Mouse (Mus musculus): ENCODE results near the gene Slc35f4.
"Not testable (repeated sequence)": the region's sequence is repeated elsewhere in the genome, so short reads cannot be mapped to it uniquely, and the experiment has no call there.

The Slc35f4 gene

DNA sequence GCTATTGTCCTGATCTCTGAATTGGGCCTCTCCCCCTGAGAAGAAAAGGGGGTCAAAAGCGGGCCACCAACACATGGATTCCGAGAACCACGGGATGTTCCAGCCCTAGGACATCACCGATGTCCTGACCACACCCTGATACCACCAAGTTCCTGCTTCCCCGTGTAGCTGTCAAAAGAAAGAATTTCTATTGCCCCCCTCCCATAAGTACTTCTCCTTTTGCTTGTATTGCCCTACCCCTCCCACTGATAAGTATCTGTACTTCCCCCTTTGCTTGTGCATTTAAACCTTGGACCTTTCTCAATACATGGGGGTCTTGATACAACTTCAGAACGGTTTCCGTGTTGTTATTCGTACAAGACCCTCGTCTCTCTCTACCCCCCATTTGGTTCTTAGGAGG lies 247.4 kb downstream of the Slc35f4 start:
- DNase-seq (ENCODE audit: low read depth, low spot score): not testable (repeated sequence)

DNA sequence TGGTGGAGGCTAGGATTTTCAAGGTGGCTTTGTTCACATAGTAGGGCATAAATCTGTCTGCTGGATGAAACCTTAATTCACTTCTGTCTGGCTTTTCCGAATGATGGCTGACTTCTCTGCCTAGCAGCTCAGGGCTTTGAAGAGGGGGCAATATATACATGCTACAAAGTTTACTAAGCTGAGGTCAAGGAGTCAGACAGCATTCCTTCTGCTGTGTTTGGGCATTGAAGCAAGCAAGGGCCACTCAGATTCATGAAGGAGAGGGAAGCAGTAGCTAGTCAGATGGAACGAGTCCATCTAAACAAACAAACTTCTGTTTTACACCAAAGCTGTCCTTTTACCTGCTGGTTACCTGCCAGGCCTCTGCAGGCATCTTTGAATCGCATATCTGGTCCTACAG lies 248.2 kb downstream of the Slc35f4 start:
- DNase-seq (ENCODE audit: low read depth, low spot score): no peak

- no peak for DNase-seq (ENCODE audit: low read depth, low spot score)
Measured at GRCm38 (mm10) chr14:49275376-49275775, 250.5 kb downstream of the Slc35f4 start.

GRCm38 (mm10) chr14:49265286-49266002 lies 260.4 kb downstream of the Slc35f4 start:
- no peak for DNase-seq (ENCODE audit: low read depth, low spot score)

Data from retina, adult 2 months (tissue).